Mouse (Mus musculus) liver, embryonic 14.5 days (tissue): Measurements from ENCODE around the gene Mdm2.

Experiments used
- CTCF ChIP-seq: IDR thresholded peaks from 2 replicates; pipeline ENCODE4 v1.5.1; 2016; ENCODE audit warnings: antibody characterized with exemption, low read depth, control low read depth
- EP300 ChIP-seq: IDR thresholded peaks from 2 replicates; pipeline ENCODE4 v1.6.1; 2016; ENCODE audit warnings: antibody characterized with exemption, low read depth

- TF ChIP-seq CTCF (no peak), EP300 (no peak)
Observed at GRCm38 (mm10) chr10:117717583-117717982, 7.0 kb upstream of the Mdm2 start.
